Mouse (Mus musculus): Measurements from ENCODE around the gene Naa11.

The Naa11 gene

GRCm38 (mm10) chr5:97392160-97392559 is at the start of gene Naa11:
Gene Naa11 (minus strand): TSS chr5:97392379.
- DNase-seq, result no peak

DNA sequence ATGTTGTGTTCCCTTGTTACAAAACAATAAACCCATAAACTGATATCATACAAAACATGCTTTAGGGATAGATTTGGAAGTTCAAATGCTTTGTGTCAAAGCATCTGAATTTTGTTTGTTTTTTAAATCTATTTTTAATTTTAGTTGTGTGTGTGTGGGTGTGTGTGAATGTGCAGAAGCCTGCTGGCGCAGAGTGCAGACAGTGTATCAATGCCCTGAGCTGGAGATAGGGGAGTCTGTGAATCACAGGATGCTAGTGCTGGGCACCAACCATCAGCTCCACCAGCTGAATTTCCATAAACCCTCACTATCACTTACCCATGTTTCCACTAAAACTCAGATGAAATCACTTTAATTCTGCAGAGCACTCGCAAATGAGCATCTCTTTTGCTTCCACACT is 40.3 kb upstream of the Naa11 start:
- no peak for DNase-seq

DNA sequence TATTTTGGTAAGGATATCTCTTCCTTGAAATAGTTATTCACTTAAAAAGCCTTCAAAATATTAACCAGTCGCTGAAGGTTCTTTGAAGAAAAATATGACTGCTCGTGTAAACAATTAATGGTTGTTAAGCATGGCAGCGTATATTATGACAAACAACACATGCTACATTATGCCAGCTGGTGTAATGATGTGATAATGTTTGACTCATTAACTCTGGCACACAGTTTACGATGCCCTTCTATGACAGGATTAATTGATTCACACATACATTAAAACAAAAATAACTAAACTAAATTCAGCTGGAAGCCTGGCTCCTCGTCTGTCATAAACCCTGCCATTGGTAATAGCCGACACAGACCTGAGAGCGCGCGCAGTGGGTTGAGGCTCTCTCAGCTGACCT is 37.8 kb upstream of the Naa11 start:
- DNase-seq, result no peak

GRCm38 (mm10) chr5:97421669-97422068 is 29.5 kb upstream of the Naa11 start:
- DNase-seq, result no peak

- no peak for DNase-seq
These were observed 25.0 kb upstream of the Naa11 start for GRCm38 (mm10) chr5:97417185-97417584.

DNA sequence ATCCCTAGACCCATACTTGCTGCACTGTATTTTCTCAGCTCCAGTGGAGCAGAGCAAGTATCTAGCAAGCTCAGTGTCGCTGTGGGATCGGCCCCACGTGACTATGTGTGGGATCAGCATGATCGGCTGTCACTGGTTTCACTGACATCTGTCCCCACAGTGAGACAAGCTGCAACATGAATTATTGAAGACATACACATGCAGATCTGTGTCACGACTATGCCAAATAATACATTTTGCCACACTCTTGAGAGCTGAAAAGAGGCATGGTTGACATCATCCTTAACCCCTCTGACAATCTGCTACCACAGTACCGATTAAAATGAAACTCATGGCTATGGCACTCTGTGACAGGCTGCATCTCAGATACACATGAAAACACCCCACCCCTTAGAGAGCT is 23.7 kb upstream of the Naa11 start:
- no peak for DNase-seq

DNA sequence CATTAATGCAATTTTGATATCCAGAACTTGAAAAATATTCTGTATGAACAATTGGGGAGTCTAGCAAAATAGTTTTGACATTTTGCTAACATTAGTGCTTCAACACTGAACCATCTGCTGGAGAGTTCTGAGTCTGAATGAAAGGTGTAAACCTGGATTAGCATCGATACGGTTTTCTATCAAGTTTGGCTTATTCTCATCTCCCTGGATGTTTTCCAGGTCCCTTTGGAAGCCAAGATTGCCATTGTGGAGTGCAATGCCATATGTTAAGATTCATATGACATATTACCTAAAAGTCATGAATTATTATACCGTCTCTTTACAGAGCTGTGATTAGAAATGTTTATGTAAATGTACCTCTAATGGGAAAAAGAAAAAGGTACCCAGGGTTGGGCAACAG is 21.5 kb upstream of the Naa11 start:
- no peak for DNase-seq

- DNase-seq, result no peak
These were observed 18.0 kb upstream of the Naa11 start for GRCm38 (mm10) chr5:97410190-97410589.

DNA sequence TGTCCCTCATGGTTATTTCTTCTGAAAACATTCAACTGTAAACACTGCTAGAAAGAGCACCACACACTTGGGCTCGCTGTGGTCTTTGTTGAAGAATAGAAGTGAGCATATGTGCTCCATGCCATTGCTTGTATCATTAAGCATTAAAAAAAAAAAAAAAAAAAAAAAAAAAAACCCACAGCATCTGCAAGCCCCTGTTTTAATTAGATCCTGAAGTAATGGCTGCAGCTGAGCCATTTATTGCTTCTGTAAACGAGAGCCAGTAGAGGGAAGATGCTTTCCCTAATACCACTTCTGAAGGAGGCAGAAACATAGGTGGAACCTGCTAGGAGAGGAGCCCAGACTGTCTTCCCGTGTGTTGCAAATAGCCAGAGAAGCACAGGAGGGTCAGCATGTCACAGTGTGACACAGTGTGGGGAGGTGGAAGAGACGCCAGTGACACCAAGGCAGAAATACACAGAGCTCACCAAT is 17.1 kb upstream of the Naa11 start:
- DNase-seq, result no peak

- DNase-seq, result no peak
These were observed 8.9 kb upstream of the Naa11 start for GRCm38 (mm10) chr5:97401042-97401441.

GRCm38 (mm10) chr5:97397585-97397984 is 5.4 kb upstream of the Naa11 start:
- DNase-seq, result no peak

GRCm38 (mm10) chr5:97387622-97388021 is 4.6 kb downstream of the Naa11 start:
- DNase-seq, result no peak

DNA sequence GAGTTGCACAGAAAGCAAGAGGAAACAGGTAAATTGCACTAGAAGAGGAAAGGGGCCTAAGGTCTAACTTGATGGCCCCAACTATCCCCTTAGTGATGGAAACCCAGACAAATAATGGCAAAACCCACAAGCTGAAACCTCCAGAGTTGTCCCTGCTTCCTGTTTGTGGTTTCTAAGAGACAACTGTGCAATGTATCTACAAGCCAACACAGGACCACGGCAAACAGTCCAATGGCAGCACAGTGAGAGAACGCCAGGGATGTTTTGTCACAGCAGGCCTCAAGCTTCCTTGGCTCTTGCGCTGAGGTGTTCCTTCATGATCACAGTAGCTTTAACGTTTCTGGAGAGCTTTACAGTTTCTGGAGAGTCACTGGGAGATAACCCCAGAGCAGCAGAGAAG is 7.8 kb downstream of the Naa11 start:
- no peak for DNase-seq

DNA sequence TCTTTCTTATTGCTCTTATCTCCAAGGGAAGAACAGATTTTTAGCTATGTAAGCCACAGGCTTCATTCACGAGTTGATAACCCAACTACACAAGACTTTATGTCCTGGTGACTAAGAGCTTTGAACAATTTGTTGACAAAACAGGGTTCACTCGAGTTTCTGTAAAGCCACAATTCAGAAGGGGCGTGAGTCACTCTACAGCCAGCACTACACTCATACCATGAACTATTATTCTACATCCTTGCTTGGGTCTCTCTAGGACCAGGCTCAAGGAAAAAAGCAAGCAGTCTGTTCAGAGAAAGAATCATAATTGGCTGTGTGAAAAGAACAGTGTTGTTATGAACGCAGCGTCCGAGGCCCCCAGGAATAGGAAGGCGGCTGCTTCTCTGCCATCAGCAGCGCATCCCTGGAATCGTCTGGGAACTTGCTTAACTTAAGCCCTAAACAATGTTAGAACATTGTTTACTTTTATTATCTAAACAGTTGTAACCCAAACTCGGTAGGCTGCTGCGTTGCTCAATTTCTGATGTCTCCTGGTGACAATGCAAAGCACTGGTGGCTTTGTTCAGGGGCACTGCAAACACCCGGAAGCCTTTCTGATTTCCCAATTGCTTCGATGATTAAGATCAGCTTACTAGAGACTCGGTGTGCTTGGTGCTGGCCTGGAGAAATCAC is 9.5 kb downstream of the Naa11 start:
- DNase-seq, result no peak

- no peak for DNase-seq
These were observed 12.2 kb downstream of the Naa11 start for GRCm38 (mm10) chr5:97379976-97380375.

- no peak for DNase-seq
These were observed 27.4 kb downstream of the Naa11 start for GRCm38 (mm10) chr5:97364781-97365180.

GRCm38 (mm10) chr5:97364252-97364651 is 27.9 kb downstream of the Naa11 start:
- no peak for DNase-seq

- DNase-seq, result peak; percentile 6
These were observed 29.6 kb downstream of the Naa11 start for GRCm38 (mm10) chr5:97362539-97362938.

DNA sequence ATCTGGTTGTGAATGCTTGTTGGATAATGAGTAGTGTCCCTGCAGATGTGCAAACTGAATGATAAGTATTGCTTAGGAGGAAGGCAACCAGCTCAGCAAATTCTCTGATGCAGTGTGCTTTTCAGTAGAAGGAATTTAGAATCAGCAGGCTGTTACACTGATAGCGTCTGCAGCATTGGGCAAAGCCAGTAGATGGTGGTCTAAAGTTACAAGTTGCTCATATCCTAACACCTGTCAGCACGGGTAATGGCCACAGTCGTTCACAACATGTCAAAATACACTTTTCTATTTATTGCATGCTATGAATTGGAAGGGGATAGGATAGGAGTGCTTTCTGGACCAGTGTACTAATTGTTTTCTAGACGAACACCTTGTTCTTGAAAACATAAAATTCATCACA is 33.1 kb downstream of the Naa11 start:
- DNase-seq, result no peak

GRCm38 (mm10) chr5:97356135-97356534 is 36.0 kb downstream of the Naa11 start:
- no peak for DNase-seq

- DNase-seq, result no peak
These were observed 37.0 kb downstream of the Naa11 start for GRCm38 (mm10) chr5:97355152-97355551.

DNA sequence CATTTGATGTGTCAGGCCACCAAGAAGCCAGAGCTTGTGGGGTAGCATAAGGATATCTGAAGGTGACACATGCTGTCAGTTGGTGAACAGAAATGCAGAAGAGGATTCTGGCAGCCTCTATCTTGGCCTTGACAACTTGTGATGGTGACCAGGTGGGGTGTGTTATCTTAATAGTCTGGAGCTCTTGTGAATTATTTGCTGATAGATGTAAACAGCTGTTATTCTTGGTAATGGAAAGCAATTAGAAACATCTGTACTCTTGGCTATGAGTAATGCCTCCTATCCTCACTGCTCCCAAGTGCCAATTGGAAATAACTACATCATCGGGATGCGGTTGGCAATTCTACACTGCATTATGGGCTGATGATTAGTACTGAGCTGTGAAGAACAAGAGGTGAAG is 43.4 kb downstream of the Naa11 start:
- DNase-seq, result no peak

DNA sequence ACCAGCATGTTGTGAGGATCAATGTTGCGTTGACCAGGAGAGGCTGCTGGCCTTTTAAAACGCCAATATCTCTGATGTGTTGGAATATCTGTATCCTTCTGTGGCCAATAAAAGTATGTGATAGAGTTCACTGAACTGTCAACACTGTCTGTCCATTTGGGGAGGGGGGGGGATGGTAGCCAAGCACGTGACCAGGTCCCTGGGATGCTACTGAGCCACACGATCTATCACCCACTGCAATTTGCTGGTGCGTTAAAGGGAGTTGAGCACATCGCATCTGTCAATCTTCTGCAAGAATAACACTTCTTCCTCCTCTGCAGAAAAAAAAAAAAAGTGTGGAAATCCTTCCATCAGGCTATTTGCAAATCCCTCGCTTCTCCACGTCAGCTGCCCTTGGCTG is 43.9 kb downstream of the Naa11 start:
- no peak for DNase-seq

DNA sequence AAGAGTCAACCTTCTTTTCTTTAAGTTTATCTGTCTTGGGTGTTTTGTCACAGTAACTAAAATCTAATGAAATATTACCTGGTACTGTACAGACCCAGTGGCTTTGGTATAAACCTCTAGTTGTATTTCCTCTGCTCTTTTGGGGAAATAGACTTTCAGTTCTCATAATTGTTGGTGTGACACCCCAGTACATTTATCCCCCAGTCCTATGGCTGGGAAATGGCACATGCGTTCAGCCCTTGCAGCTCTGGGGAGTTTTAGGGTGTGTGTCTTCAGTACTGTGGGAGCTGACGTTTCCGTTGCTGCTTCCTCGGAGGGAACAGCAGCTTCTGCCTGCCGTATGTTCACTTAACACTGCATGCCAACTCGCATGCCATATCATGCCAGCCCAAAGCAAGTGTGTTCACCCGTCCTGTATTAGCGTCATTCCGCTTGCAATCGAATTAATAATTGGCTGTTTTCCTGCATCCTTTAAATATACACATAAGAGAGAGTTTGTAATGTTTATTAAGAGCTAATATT is 46.4 kb downstream of the Naa11 start:
- no peak for DNase-seq

GRCm38 (mm10) chr5:97345129-97345528 is 47.0 kb downstream of the Naa11 start:
- no peak for DNase-seq

All from kidney, adult 9 months (tissue).